Mouse (Mus musculus): ENCODE data around the gene Echdc2.

DNA sequence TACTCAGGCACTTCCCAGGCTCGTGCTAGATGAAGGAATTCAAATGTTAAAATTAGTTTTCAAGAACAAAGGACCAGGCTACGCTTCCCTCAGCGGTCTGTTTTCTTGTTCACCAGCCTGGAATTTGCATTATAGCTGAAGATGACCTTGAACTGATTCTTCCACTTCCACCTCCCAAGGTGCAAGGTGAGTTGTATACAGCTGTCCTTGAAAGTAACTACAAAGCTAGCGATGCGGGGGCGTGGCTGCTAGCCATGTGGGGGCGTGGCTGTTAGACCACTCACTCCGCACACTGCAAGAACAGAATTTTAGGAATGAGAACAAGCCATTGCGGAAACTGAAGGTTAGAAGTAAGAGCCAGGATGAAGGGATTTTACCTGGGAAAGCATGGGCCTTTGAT, 53.8 kb downstream of the Echdc2 start:
- no peak for TF ChIP-seq POLR2A (IDR thresholded peaks at IDR 0.05; ENCODE audit: insufficient read depth, low read depth, low read length)
- no peak for TF ChIP-seq CTCF (IDR thresholded peaks at IDR 0.05; ENCODE audit: insufficient read depth, low read depth, low read length)
